Mouse (Mus musculus) adrenal gland, postnatal 36 days (tissue): Measurements from ENCODE around the gene Ndufc2. TPM values are rescaled to one million over a fixed set of nuclear protein-coding genes. Genes with fewer than 3 reads are reported as not detected.

Source experiments
- DNase-seq, 2 experiments: peaks; one replicate each; pipeline ENCODE4 v3.0.0; 2021; ENCODE audit warnings: mixed read lengths in 1 of 2
- long read RNA-seq, 2 experiments: library from polyadenylated mRNA; stranded (forward); transcript quantifications; one replicate each; pipeline ENCODE4 v2.0.0; 2021; ENCODE audit warnings: borderline sequencing depth in 2 of 2
- total RNA-seq, 2 experiments: library from RNA; stranded (reverse); gene quantifications; 2 replicates each; pipeline ENCODE4 v1.2.3; 2021

Gene Ndufc2
- total RNA-seq: 100 to 1,000 TPM; 306 to 313 TPM
- long read RNA-seq, experiment 1, transcript Ndufc2-201 (3 exons, 683 nt): major isoform, 273 of 280 reads
- long read RNA-seq, experiment 1, partial matches to known transcripts: 2 of 280 reads
- long read RNA-seq, experiment 1, other reads (novel, unspliced or antisense): 4 of 280 reads
- long read RNA-seq, experiment 2, transcript Ndufc2-201 (3 exons, 683 nt): major isoform, 145 of 148 reads
- long read RNA-seq, experiment 2, partial matches to known transcripts: 1 of 148 reads
- long read RNA-seq, experiment 2, other reads (novel, unspliced or antisense): 2 of 148 reads

DNA sequence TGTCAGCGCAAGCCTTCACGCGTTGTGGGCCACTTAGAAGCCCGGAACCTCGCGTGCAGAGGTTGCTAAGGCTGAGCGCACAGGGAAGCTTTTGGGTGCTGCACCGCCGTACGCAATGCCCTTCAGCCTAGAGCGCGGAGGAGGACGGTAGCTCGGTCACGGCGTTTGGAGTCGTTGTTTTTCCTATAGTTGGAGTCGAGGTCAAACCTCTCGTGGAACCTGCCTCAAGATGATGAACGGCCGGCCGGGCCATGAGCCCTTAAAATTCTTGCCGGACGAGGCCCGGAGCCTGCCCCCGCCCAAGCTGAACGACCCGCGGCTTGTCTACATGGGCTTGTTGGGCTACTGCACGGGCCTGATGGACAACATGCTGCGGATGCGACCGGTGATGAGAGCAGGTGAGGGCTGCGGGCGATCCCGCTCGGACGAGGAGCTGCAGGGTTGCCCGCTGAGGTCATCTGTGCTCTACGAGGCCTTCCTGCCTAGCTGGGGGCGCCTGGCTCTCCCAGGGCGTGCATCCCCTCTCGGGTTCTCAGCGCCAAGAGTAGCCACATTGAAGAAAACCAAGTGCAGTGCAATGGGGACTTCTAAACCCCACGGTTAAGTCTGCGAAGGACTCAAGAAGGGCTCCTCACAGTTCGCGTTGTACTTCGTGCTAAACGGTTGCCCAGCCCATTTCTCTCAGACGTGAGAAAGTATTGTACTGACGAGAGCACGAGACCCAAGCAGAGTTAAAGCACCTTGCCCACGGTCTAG is at the start of gene Ndufc2:
Ndufc2 (plus strand) TSS at position 44 of the 756 bp plus-strand sequence.
- DNase-seq: peak; percentile 82 to 83

DNA sequence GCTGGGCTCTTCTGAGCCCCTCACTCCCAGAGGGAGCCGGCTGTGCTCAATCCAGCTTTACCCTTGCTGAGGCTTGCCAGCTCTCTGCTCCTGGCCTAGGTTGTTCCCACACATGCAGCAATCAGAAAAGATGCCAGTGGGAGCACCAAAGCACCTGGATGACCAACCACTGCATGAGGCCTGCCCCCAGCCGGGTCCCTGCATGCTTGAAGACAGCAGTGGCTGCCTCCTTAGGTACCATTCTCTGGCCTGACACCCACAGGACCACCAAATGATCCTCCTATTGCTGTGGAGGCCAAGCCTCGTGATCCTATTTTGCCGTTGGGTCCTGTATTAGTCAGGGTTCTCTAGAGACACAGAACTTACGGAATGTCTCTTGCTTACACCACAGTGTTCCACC is 48.9 kb upstream of the Ndufc2 start:
- no peak for DNase-seq

DNA sequence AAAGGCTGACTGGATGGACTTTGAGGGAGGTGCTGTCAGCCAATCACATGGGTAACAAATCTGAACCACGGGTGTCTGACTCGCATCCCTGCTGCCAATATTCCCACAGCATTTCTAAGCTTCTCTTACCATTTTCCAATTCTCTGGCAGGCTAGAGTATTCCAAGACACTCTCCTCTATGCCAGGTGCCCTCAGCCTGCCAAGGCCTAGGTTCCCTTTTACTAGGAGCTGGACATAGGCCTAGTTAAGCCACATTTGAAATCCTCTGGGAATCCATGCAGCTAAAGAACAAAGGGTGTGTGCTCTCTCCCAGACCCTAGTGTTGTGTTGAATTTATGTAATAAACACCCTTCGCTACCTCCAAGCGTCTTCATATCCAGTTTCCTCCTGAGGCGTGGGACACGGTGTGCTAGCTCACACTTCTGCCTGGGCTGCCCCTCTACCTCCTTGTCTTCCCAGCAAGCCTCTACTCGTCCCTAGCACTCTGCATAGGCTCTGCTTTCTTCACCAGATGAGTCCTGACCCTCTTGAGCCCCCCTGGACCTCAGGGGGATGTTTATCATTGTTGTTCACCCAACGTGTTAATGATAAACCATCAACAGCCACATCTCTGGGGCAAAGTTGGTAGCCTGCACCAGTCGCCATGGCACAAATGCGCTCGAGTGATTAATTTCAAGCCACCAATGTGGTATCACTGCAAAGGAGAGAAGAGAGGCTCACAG is 47.9 kb upstream of the Ndufc2 start:
- DNase-seq: no peak

DNA sequence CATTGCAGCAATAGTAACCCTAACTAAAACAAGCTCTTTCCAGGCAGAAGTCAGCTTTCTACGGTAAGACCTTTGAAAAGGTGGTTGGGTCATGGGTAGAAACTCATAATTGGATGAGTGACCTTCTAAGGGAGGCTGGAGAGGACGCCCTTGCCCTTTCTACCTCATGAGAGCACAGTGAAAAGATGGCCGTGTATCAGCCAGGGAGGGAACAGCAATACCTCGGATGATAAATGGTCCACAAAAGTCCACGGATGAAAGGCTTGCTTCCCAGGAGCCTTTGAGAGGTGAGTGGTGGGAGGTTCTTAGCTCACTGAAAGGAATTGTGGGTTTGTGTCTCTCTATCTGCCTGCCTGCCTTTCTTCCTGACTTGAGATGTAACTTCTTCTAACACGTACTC is 46.4 kb upstream of the Ndufc2 start:
- no peak for DNase-seq

DNA sequence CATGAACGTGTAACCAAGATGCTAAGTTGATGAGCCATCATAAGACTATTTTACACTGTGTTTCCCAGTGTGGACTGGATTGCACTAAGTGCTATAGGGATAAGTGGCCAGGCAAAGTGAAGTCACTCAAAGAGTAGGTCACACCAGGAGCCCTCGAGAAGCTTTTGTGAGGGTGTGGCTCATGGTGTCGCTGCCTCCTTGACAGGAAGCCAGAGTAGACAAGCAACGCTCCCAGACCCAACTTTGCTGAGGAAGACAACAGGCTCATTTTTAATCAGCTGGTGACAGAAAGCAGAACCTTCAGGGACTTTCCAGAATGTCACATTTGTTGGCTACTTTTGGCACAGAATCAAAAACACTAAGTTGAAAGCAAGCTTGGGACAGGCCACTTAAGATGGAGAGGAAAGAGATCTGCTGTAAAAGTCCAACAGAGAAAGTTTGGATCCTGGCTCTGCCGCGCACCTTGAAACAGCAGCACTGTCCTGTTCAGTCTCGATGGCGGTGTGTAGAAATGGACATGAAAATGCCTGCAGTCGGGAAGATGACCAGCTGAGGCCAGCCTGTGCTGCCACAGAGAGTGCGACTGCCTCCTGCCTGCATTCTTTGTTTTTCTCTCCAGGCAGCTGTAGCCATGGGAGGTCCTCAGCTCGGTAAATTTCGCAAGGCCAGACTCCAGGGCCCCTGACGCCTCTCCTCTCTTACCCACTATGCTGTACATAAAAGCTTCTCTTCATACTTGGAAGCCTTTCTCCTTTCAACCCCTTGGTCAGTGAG is 44.5 kb upstream of the Ndufc2 start:
- no peak for DNase-seq

DNA sequence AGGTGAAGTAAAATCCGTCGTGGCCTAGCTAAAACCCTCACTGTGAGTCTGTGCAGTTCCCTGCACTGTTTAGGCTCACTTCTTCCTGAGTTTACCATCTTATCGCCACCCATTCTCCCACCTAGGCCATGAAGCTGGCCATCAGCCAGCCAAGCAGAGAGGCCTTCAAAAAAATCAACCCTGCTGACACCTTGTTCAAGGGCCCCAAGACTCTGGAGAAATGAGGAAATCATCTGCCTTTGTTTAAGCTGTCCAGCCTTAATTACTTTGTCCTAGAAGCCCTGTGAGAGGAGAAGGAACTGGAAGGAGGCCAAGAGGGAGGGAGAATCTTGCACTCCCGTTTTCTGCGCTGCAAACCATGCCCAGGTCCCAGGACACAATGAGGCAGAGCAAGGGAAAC is 43.5 kb upstream of the Ndufc2 start:
- no peak for DNase-seq

- peak in 1 of 2 experiments; percentile 36 for DNase-seq
Measured at GRCm38 (mm10) chr7:97356875-97357276, 42.9 kb upstream of the Ndufc2 start.

- no peak for DNase-seq
Measured at GRCm38 (mm10) chr7:97357840-97358239, 42.0 kb upstream of the Ndufc2 start.

- no peak for DNase-seq
Measured at GRCm38 (mm10) chr7:97358347-97358746, 41.5 kb upstream of the Ndufc2 start.

- DNase-seq: no peak
Measured at GRCm38 (mm10) chr7:97360166-97360565, 39.6 kb upstream of the Ndufc2 start.

DNA sequence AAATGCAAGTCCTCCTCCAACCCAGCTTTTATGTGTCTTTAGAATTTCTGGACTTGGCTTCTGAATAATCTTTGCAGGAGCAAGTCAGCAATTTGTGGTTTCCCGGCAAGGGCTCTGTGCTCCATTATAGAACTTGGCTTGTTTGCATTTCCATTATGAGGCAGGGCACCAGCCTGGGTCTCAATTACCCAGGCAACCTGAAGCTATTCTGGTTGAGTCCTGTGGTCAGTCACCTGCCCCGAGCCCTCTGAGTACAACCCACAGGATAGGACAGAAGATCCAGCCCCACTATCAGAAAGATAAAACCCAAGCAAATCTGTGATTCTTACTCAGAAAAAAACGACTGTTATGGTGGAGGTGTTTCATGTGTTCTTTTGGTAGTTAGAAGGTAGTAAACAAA is 38.8 kb upstream of the Ndufc2 start:
- DNase-seq: no peak

DNA sequence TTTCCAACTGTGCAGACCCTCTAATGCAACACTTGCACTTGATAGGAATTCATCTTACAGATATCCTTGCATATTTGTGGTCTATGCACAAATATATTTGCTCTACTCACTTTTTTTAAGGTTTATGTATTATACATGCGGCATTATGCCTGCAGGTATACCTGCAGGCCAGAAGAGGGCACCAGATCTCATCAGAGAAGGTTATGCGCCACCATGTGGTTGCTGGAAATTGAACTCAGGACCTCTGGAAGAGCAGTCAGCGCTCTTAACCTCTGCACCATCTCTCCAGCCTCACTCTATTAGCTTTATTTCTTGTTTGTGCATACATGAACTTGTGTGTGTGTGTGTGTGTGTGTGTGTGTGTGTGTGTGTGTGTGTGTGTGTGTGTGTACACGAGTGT is 38.3 kb upstream of the Ndufc2 start:
- peak in 1 of 2 experiments; percentile 38 for DNase-seq

GRCm38 (mm10) chr7:97365887-97366286 is 33.9 kb upstream of the Ndufc2 start:
- DNase-seq: no peak

- no peak for DNase-seq
Measured at GRCm38 (mm10) chr7:97375101-97375500, 24.7 kb upstream of the Ndufc2 start.

DNA sequence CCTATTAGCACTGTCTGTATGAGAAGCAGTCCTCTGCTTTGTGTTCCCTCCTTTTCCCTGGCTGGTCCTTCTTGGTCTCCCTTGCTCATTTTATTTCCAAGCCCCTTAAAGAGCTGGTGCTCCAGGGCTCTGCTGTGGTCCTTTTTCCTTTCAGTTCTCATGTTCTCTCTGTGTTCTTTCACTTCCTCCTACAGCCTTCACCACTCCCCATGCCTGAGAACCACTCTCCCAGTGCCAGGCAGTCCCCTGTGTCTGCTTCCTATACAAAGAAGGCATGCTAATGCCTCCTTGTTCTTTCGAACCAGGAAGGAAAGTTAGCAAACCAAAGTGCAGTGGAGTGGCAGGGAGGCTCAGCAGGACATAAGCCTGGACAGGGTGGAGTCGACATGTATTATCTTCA is 23.9 kb upstream of the Ndufc2 start:
- DNase-seq: no peak

- no peak for DNase-seq
Measured at GRCm38 (mm10) chr7:97379304-97379703, 20.5 kb upstream of the Ndufc2 start.

- no peak for DNase-seq
Measured at GRCm38 (mm10) chr7:97380500-97381123, 19.2 kb upstream of the Ndufc2 start.

- DNase-seq: no peak
Measured at GRCm38 (mm10) chr7:97382661-97383060, 17.1 kb upstream of the Ndufc2 start.

- no peak for DNase-seq
Measured at GRCm38 (mm10) chr7:97383496-97384132, 16.2 kb upstream of the Ndufc2 start.

GRCm38 (mm10) chr7:97386106-97386805 is 13.5 kb upstream of the Ndufc2 start:
- peak; percentile 40 to 58 for DNase-seq
